In genomic region chr3:66705766-66706165, GRCm38 (mm10) we compare ENCODE assay signal across 35 mouse cellular contexts.
"Had no signal": no experiment of that assay in that cellular context is flagged by ENCODE, and none has a peak within 500 bp of the region (broad histone marks: within the 10 kb centered on the region; RNA-seq: fewer than 3 reads in every experiment).

No protein-coding gene starts in this region.

- H3K4me3 ChIP-seq: heart, embryonic 10.5 days; heart, embryonic 12.5 days; heart, embryonic 13.5 days; heart, embryonic 15.5 days; hindbrain, embryonic 10.5 days; hindbrain, embryonic 12.5 days; hindbrain, embryonic 13.5 days; hindbrain, embryonic 15.5 days; intestine, embryonic 15.5 days; kidney, embryonic 15.5 days; layer of hippocampus, adult 2 months had no signal

- H3K4me2 ChIP-seq: heart, embryonic 11.5 days; heart, embryonic 12.5 days; heart, embryonic 13.5 days; heart, embryonic 15.5 days; hindbrain, embryonic 12.5 days; hindbrain, embryonic 13.5 days; hindbrain, embryonic 14.5 days; hindbrain, embryonic 15.5 days; intestine, embryonic 15.5 days; kidney, embryonic 15.5 days had no signal

- H3K9me3 ChIP-seq: heart, embryonic 10.5 days; heart, embryonic 12.5 days; heart, embryonic 13.5 days; heart, embryonic 15.5 days; hindbrain, embryonic 10.5 days; hindbrain, embryonic 12.5 days; hindbrain, embryonic 13.5 days; hindbrain, embryonic 15.5 days; intestine, embryonic 15.5 days; kidney, embryonic 15.5 days had no signal

- DNase-seq: heart, postnatal 10 days; heart, postnatal 14 days; heart, postnatal 36 days; heart, postnatal 4 days; kidney, adult 11 months; kidney, adult 18-20 months; kidney, adult 2 months; kidney, adult 8-10 months; kidney, adult 9 months; kidney, postnatal 10 days; kidney, postnatal 14 days; kidney, postnatal 25 days; kidney, postnatal 36 days; kidney, postnatal 4 days; layer of hippocampus, adult 9-11 months; layer of hippocampus, postnatal 36 days had no signal

- ATAC-seq: hindbrain, embryonic 16.5 days; hindbrain, postnatal 0 days; inflammation-experienced regulatory T-cells, adult 6 months; intestine, embryonic 15.5 days; intestine, embryonic 16.5 days; intestine, postnatal 0 days had no signal

- H3K4me1 ChIP-seq: heart, embryonic 10.5 days; heart, embryonic 12.5 days; heart, embryonic 13.5 days; heart, embryonic 15.5 days; hindbrain, embryonic 10.5 days; hindbrain, embryonic 12.5 days; hindbrain, embryonic 13.5 days; hindbrain, embryonic 15.5 days; intestine, embryonic 15.5 days; kidney, embryonic 15.5 days had no signal

- H3K36me3 ChIP-seq: heart, embryonic 10.5 days; heart, embryonic 12.5 days; heart, embryonic 13.5 days; heart, embryonic 15.5 days; hindbrain, embryonic 10.5 days; hindbrain, embryonic 12.5 days; hindbrain, embryonic 13.5 days; hindbrain, embryonic 15.5 days; intestine, embryonic 15.5 days; kidney, embryonic 15.5 days had no signal

- H3K27ac ChIP-seq: heart, embryonic 10.5 days; heart, embryonic 13.5 days; heart, embryonic 15.5 days; hindbrain, embryonic 10.5 days; hindbrain, embryonic 12.5 days; hindbrain, embryonic 13.5 days; hindbrain, embryonic 14.5 days; hindbrain, embryonic 15.5 days; hindbrain, postnatal 0 days; intestine, embryonic 15.5 days; kidney, embryonic 15.5 days; kidney, postnatal 0 days; layer of hippocampus, adult 2 months had no signal

- H3K9ac ChIP-seq: heart, embryonic 12.5 days; heart, embryonic 13.5 days; heart, embryonic 15.5 days; hindbrain, embryonic 12.5 days; hindbrain, embryonic 13.5 days; hindbrain, embryonic 14.5 days; hindbrain, embryonic 15.5 days; intestine, embryonic 15.5 days; kidney, embryonic 15.5 days had no signal

- H3K27me3 ChIP-seq: heart, embryonic 12.5 days; heart, embryonic 13.5 days; heart, embryonic 15.5 days; hindbrain, embryonic 12.5 days; hindbrain, embryonic 13.5 days; hindbrain, embryonic 15.5 days; intestine, embryonic 15.5 days; kidney, embryonic 15.5 days had no signal
